Mouse (Mus musculus): Measurements from ENCODE around the gene Cstb. TPM values are rescaled to one million over a fixed set of nuclear protein-coding genes. Genes with fewer than 3 reads are reported as not detected.

Cstb gene
- total and polyA plus RNA-seq, 3 experiments: 71.9 to 76.7 TPM; not detected in 1

GRCm38 (mm10) chr10:78457495-78458347, 32.3 kb downstream of the Cstb start:
- Histone ChIP-seq H3K9ac (ENCODE audit: control insufficient read depth, low read depth, low read length, poor library complexity, severe bottlenecking) (no peak overlapping the region), H3K36me3 (ENCODE audit: control insufficient read depth in 1 of 2, insufficient read depth in 2 of 2, low read length in 2 of 2) (no peaks in the 10 kb centered on the region), H3K27ac (ENCODE audit: control insufficient read depth, low read depth, low read length) (no peak overlapping the region), H3K79me2 (ENCODE audit: control insufficient read depth, insufficient read depth, low read length, poor library complexity) (peaks cover 41% of the 10 kb centered on the region), H3K4me3 (ENCODE audit: control insufficient read depth in 1 of 2, insufficient read depth in 1 of 2, low read depth in 2 of 2, low read length in 2 of 2) (no peak overlapping the region), H3K27me3 (ENCODE audit: control insufficient read depth in 1 of 2, insufficient read depth in 2 of 2, low read length in 2 of 2) (no peaks in the 10 kb centered on the region), H3K4me1 (ENCODE audit: control insufficient read depth in 1 of 2, insufficient read depth in 2 of 2, low read length in 2 of 2) (no peaks in the 10 kb centered on the region), H3K9me3 (replicated peaks; ENCODE audit: insufficient read depth, low read length) (no peaks in the 10 kb centered on the region)
- TF ChIP-seq POLR2AphosphoS5 (IDR thresholded peaks at IDR 0.05; ENCODE audit: borderline replicate concordance, low read depth, low read length): no peak
- TF ChIP-seq POLR2AphosphoS2 (IDR thresholded peaks at IDR 0.05; ENCODE audit: low read length): no peak
- TF ChIP-seq HCFC1 (IDR thresholded peaks at IDR 0.05; ENCODE audit: low read depth, low read length): no peak
- no peak for TF ChIP-seq ELF1 (IDR thresholded peaks at IDR 0.05; ENCODE audit: low read depth, low read length)
- no peak for DNase-seq (ENCODE audit: low read depth, low spot score)

GRCm38 (mm10) chr10:78458348-78459111, 33.1 kb downstream of the Cstb start:
- H3K4me3 ChIP-seq (ENCODE audit: control insufficient read depth in 1 of 2, insufficient read depth in 1 of 2, low read depth in 2 of 2, low read length in 2 of 2): no peak overlapping the region
- H3K36me3 ChIP-seq (ENCODE audit: control insufficient read depth in 1 of 2, insufficient read depth in 2 of 2, low read length in 2 of 2): peaks cover 0 to under 1% of the 10 kb centered on the region in 2 experiments; a peak in 1 of 4 replicates
- no peak overlapping the region for H3K9ac ChIP-seq (ENCODE audit: control insufficient read depth, low read depth, low read length, poor library complexity, severe bottlenecking)
- H3K27me3 ChIP-seq (ENCODE audit: control insufficient read depth in 1 of 2, insufficient read depth in 2 of 2, low read length in 2 of 2): no peaks in the 10 kb centered on the region
- no peaks in the 10 kb centered on the region for H3K9me3 ChIP-seq (replicated peaks; ENCODE audit: insufficient read depth, low read length)
- H3K4me1 ChIP-seq (ENCODE audit: control insufficient read depth in 1 of 2, insufficient read depth in 2 of 2, low read length in 2 of 2): peaks cover 0 to 7% of the 10 kb centered on the region in 2 experiments; a peak in 2 of 4 replicates
- no peak for TF ChIP-seq TBP (IDR thresholded peaks at IDR 0.05; ENCODE audit: low read depth, low read length)
- no peak for TF ChIP-seq SMC3 (IDR thresholded peaks at IDR 0.05; ENCODE audit: low read depth, low read length)
- TF ChIP-seq SIN3A (IDR thresholded peaks at IDR 0.05; ENCODE audit: low read length): no peak
- TF ChIP-seq E2F4 (IDR thresholded peaks at IDR 0.05; ENCODE audit: borderline replicate concordance, low read depth, low read length): no peak
- TF ChIP-seq USF1 (IDR thresholded peaks at IDR 0.05; ENCODE audit: low read depth, low read length): no peak
- no peak for TF ChIP-seq ZNF384 (IDR thresholded peaks at IDR 0.05; ENCODE audit: low read depth, low read length)
- TF ChIP-seq ETS1 (IDR thresholded peaks at IDR 0.05; ENCODE audit: low read depth, low read length): no peak
- TF ChIP-seq RAD21 (IDR thresholded peaks at IDR 0.05; ENCODE audit: low read depth, low read length): no peak
- peaks cover 47% of the 10 kb centered on the region for H3K79me2 ChIP-seq (ENCODE audit: control insufficient read depth, insufficient read depth, low read length, poor library complexity)
- no peak overlapping the region for H3K27ac ChIP-seq (ENCODE audit: control insufficient read depth, low read depth, low read length)
- DNase-seq (ENCODE audit: low read depth, low spot score): no peak
